Mouse (Mus musculus) lung, postnatal 4 days (tissue): ENCODE data around the gene Gpr158.

Source experiments
- DNase-seq, 2 experiments: peaks; one replicate each; pipeline ENCODE4 v3.0.0; 2021

Gpr158 gene

GRCm38 (mm10) chr2:21665721-21666120 lies 298.4 kb downstream of the Gpr158 start:
- no peak for DNase-seq

GRCm38 (mm10) chr2:21676084-21676838 lies 308.9 kb downstream of the Gpr158 start:
- no peak for DNase-seq

GRCm38 (mm10) chr2:21676839-21677123 lies 309.4 kb downstream of the Gpr158 start:
- no peak for DNase-seq

GRCm38 (mm10) chr2:21680735-21681270 lies 313.5 kb downstream of the Gpr158 start:
- DNase-seq, result no peak

- DNase-seq, result no peak
These were observed 317.4 kb downstream of the Gpr158 start for GRCm38 (mm10) chr2:21684736-21685135.

- DNase-seq, result no peak
These were observed 325.8 kb downstream of the Gpr158 start for GRCm38 (mm10) chr2:21693128-21693527.

- no peak for DNase-seq
These were observed 326.7 kb downstream of the Gpr158 start for GRCm38 (mm10) chr2:21693807-21694594.

- no peak for DNase-seq
These were observed 360.7 kb downstream of the Gpr158 start for GRCm38 (mm10) chr2:21728075-21728474.

- DNase-seq, result no peak
These were observed 416.4 kb downstream of the Gpr158 start for GRCm38 (mm10) chr2:21783721-21784120.

GRCm38 (mm10) chr2:21793156-21793555 lies 425.8 kb downstream of the Gpr158 start:
- DNase-seq, result no peak

GRCm38 (mm10) chr2:21799616-21800015 lies 432.3 kb downstream of the Gpr158 start:
- no peak for DNase-seq

- no peak for DNase-seq
These were observed 432.7 kb downstream of the Gpr158 start for GRCm38 (mm10) chr2:21800045-21800444.

- DNase-seq, result no peak
These were observed 441.2 kb downstream of the Gpr158 start for GRCm38 (mm10) chr2:21808510-21808909.

GRCm38 (mm10) chr2:21810431-21810830 lies 443.1 kb downstream of the Gpr158 start:
- no peak for DNase-seq

GRCm38 (mm10) chr2:21864061-21864460 lies 496.7 kb downstream of the Gpr158 start:
- DNase-seq, result no peak
